ENCODE assay signal across 9 mouse cellular contexts in genomic region chr4:63410583-63410934, GRCm38 (mm10). TPM values are rescaled to one million over a fixed set of nuclear protein-coding genes. Genes with fewer than 3 reads are reported as not detected.
A peak's percentile ranks its signal among the peaks of the same experiment; 100 is the strongest.
DNase-seq lines count a peak whose midpoint lies in the region; ATAC-seq and TF ChIP-seq lines count a peak whose summit lies in the region.
"Had no signal": no experiment of that assay in that cellular context is flagged by ENCODE, and none has a peak within 500 bp of the region (broad histone marks: within the 10 kb centered on the region; RNA-seq: fewer than 3 reads in every experiment).

No protein-coding gene starts in this region.

- H3K4me1 ChIP-seq in kidney, embryonic 14.5 days (ENCODE audit: control insufficient read depth, insufficient read depth, low read length): peaks cover 17% of the 10 kb centered on the region
- H3K4me1 ChIP-seq in limb, embryonic 14.5 days (ENCODE audit: control insufficient read depth, insufficient read depth, low read length): peaks cover 20% of the 10 kb centered on the region
- H3K4me1 ChIP-seq in midbrain, embryonic 16.5 days (ENCODE audit: control insufficient read depth, insufficient read depth, low read length): peaks cover 18% of the 10 kb centered on the region
- H3K4me1 ChIP-seq in spleen, adult 2 months (ENCODE audit: control insufficient read depth, insufficient read depth, insufficient read length): peaks cover 23% of the 10 kb centered on the region

- under 1% methylated on average over 19 of the region's 19 CpGs for WGBS in kidney, embryonic 14.5 days
- 0% methylated on average over 19 of the region's 19 CpGs for WGBS in limb, embryonic 14.5 days
- under 1% methylated on average over 19 of the region's 19 CpGs for WGBS in midbrain, embryonic 16.5 days
- WGBS in spleen, adult 2 months: under 1% methylated on average over 19 of the region's 19 CpGs

- H3K9me3 ChIP-seq in kidney, embryonic 14.5 days (ENCODE audit: control insufficient read depth, low read length): no peaks in the 10 kb centered on the region
- no peaks in the 10 kb centered on the region for H3K9me3 ChIP-seq in limb, embryonic 14.5 days (ENCODE audit: control insufficient read depth, low read length)
- H3K9me3 ChIP-seq in midbrain, embryonic 16.5 days (replicated peaks; ENCODE audit: control insufficient read depth, low read length, poor library complexity, severe bottlenecking): no peaks in the 10 kb centered on the region

- TF ChIP-seq CTCF in C2C12 (IDR thresholded peaks at IDR 0.05; ENCODE audit: control insufficient read depth, insufficient read depth, insufficient read length): no peak
- TF ChIP-seq CTCF in brain, embryonic 14.5 days (IDR thresholded peaks at IDR 0.05; ENCODE audit: borderline replicate concordance, extremely low read depth, insufficient read depth, insufficient read length): no peak
- no peak for TF ChIP-seq CTCF in spleen, adult 2 months (IDR thresholded peaks at IDR 0.05; ENCODE audit: extremely low read depth, insufficient read depth, insufficient read length, insufficient replicate concordance)

- no peak overlapping the region for H3K27ac ChIP-seq in kidney, embryonic 14.5 days (ENCODE audit: low read depth, low read length)
- no peak overlapping the region for H3K27ac ChIP-seq in limb, embryonic 14.5 days (replicated peaks; ENCODE audit: low read depth, low read length)
- H3K27ac ChIP-seq in midbrain, embryonic 16.5 days (ENCODE audit: low read length): peak overlapping the region; percentile 49; the same call in 1 of the 2 replicates
- H3K27ac ChIP-seq in spleen, adult 2 months (ENCODE audit: insufficient read depth, low read length): peak overlapping the region; percentile 73

- H3K36me3 ChIP-seq in C2C12 (ENCODE audit: control insufficient read depth, insufficient read depth): no peaks in the 10 kb centered on the region
- no peaks in the 10 kb centered on the region for H3K36me3 ChIP-seq in kidney, embryonic 14.5 days (ENCODE audit: control insufficient read depth, insufficient read depth, low read length)
- H3K36me3 ChIP-seq in limb, embryonic 14.5 days (ENCODE audit: control insufficient read depth, insufficient read depth, low read length): 0 out of 2 replicates have a peak, but pooled peaks cover 1% of the 10 kb centered on the region
- H3K36me3 ChIP-seq in midbrain, embryonic 16.5 days (ENCODE audit: control insufficient read depth, insufficient read depth, low read length): no peaks in the 10 kb centered on the region
- no peaks in the 10 kb centered on the region for H3K36me3 ChIP-seq in spleen, adult 2 months (ENCODE audit: control insufficient read depth, insufficient read depth, low read length)
- H3K36me3 ChIP-seq: G1E had no signal

- ATAC-seq in erythroblast, adult 5-6 weeks (replicated peaks; ENCODE audit: low FRiP score, poor library complexity, severe bottlenecking): peak; percentile 83
- ATAC-seq in kidney, embryonic 14.5 days (ENCODE audit: low FRiP score, low TSS enrichment): peak; percentile 93
- peak; percentile 92 for ATAC-seq in limb, embryonic 14.5 days (ENCODE audit: low FRiP score, low read depth)
- ATAC-seq in midbrain, embryonic 16.5 days: peak; percentile 93

- no peaks in the 10 kb centered on the region for H3K27me3 ChIP-seq in C2C12 (ENCODE audit: control insufficient read depth, insufficient read depth, insufficient read length)
- H3K27me3 ChIP-seq in kidney, embryonic 14.5 days (ENCODE audit: control insufficient read depth, insufficient read depth, low read length): no peaks in the 10 kb centered on the region
- no peaks in the 10 kb centered on the region for H3K27me3 ChIP-seq in limb, embryonic 14.5 days (ENCODE audit: control insufficient read depth, insufficient read depth, low read length)
- H3K27me3 ChIP-seq in midbrain, embryonic 16.5 days (ENCODE audit: control insufficient read depth, insufficient read depth, low read depth, low read length): no peaks in the 10 kb centered on the region
- H3K27me3 ChIP-seq in spleen, adult 2 months (ENCODE audit: control insufficient read depth, insufficient read depth, low read length): no peaks in the 10 kb centered on the region

- 0 out of 2 replicates have a peak, but pooled peaks have one; percentile 19 for TF ChIP-seq POLR2A in brain, embryonic 14.5 days (IDR thresholded peaks at IDR 0.05; ENCODE audit: borderline replicate concordance, extremely low read depth, insufficient read depth, insufficient read length, poor library complexity, severe bottlenecking)
- no peak for TF ChIP-seq POLR2A in limb, embryonic 14.5 days (IDR thresholded peaks at IDR 0.05; ENCODE audit: borderline replicate concordance, extremely low read depth, insufficient read depth, insufficient read length)
- TF ChIP-seq POLR2A in spleen, adult 2 months (IDR thresholded peaks at IDR 0.05; ENCODE audit: low read depth, low read length): peak; percentile 22

- DNase-seq in brain, embryonic 14.5 days (ENCODE audit: low read depth): peak; percentile 98
- DNase-seq in heart, adult 9 months (ENCODE audit: low spot score in 2 of 2): peak; percentile 94 to 96
- peak; percentile 97 for DNase-seq in limb, embryonic 14.5 days (ENCODE audit: low spot score)
- peak; percentile 89 to 97 for DNase-seq in spleen, adult 2 months (ENCODE audit: low read depth in 1 of 2, low spot score in 2 of 2)

- no peaks in the 10 kb centered on the region for H3K79me2 ChIP-seq in C2C12 (ENCODE audit: control insufficient read depth, insufficient read depth)

- H3K4me2 ChIP-seq in kidney, embryonic 14.5 days (replicated peaks; ENCODE audit: low read depth, low read length): peak overlapping the region; percentile 98
- peak overlapping the region; percentile 96 for H3K4me2 ChIP-seq in limb, embryonic 14.5 days (replicated peaks; ENCODE audit: low read depth, low read length, severe bottlenecking)
- H3K4me2 ChIP-seq in midbrain, embryonic 16.5 days (ENCODE audit: low read length): peak overlapping the region; percentile 100

- H3K79me3 ChIP-seq in C2C12 (ENCODE audit: low read depth): no peaks in the 10 kb centered on the region

- H3K4me3 ChIP-seq in C2C12 (ENCODE audit: insufficient read depth, poor library complexity, severe bottlenecking): peak overlapping the region; percentile 29
- H3K4me3 ChIP-seq in kidney, embryonic 14.5 days (ENCODE audit: low read length): peak overlapping the region; percentile 62
- peak overlapping the region; percentile 55 for H3K4me3 ChIP-seq in limb, embryonic 14.5 days (replicated peaks; ENCODE audit: low read length)
- peak overlapping the region; percentile 59 for H3K4me3 ChIP-seq in midbrain, embryonic 16.5 days (ENCODE audit: low read depth, low read length)
- peak overlapping the region; percentile 85 for H3K4me3 ChIP-seq in spleen, adult 2 months (ENCODE audit: extremely low read depth, insufficient read depth, insufficient read length)

- H3ac ChIP-seq in C2C12 (ENCODE audit: control insufficient read depth, insufficient read length, low read depth): peak overlapping the region; percentile 44

- peak overlapping the region; percentile 54 for H3K9ac ChIP-seq in kidney, embryonic 14.5 days (ENCODE audit: low read depth, low read length)
- peak overlapping the region; percentile 50 for H3K9ac ChIP-seq in limb, embryonic 14.5 days (ENCODE audit: low read depth, low read length, severe bottlenecking)
- peak overlapping the region; percentile 73 for H3K9ac ChIP-seq in midbrain, embryonic 16.5 days (ENCODE audit: low read depth, low read length)

TF ChIP-seq in C2C12, 6 proteins besides CTCF, POLR2A, EP300 and RAD21:
- TF ChIP-seq USF1 (IDR thresholded peaks at IDR 0.05; ENCODE audit: low read depth) (no peak), CEBPB (IDR thresholded peaks at IDR 0.05; ENCODE audit: low read depth) (no peak), MAX (IDR thresholded peaks at IDR 0.05) (no peak), MYOG (IDR thresholded peaks at IDR 0.05; ENCODE audit: control insufficient read depth, extremely low read depth, insufficient read length) (no peak), FOSL1 (IDR thresholded peaks at IDR 0.05; ENCODE audit: insufficient read depth, low read length, poor library complexity, severe bottlenecking) (no peak), MYOD1 (IDR thresholded peaks at IDR 0.05; ENCODE audit: control insufficient read depth, insufficient read length, low read depth) (no peak)

RNA-seq across cellular contexts. Expression of gene Akna, which starts 7.4 kb away (rescaled TPM):
- polyA plus RNA-seq in C2C12 (2012; fragmentation: generic; extraction: Trizol): 1.3 TPM
- polyA plus RNA-seq in brain, embryonic 14.5 days (2012; rRNA removed): 7.7 and 9.1 TPM in 2 replicates
- 16.9 and 18.4 TPM in 2 replicates for total RNA-seq in erythroblast, adult 5-6 weeks (2015; ENCODE audit: low replicate concordance)
- 8.2 and 9.5 TPM in 2 replicates for total RNA-seq in erythroblast, adult 5-6 weeks (2017; ENCODE audit: low replicate concordance)
- polyA plus RNA-seq in kidney, embryonic 14.5 days (2014; fragmentation: Nextera tagmentation; extraction: Ambion mirVana): 4.1 and 7.3 TPM in 2 replicates
- polyA plus RNA-seq in limb, embryonic 14.5 days (2012; rRNA removed): 6.2 and 7.1 TPM in 2 replicates
- polyA plus RNA-seq in limb, embryonic 14.5 days (2014; fragmentation: Nextera tagmentation; extraction: Ambion mirVana): 5.4 and 7.0 TPM in 2 replicates
- 5.3 and 6.0 TPM in 2 replicates for polyA plus RNA-seq in midbrain, embryonic 16.5 days (2015; fragmentation: Nextera tagmentation; extraction: Ambion mirVana)
- polyA plus RNA-seq in spleen, adult 2 months (2012; rRNA removed): 94.1 and 100 TPM in 2 replicates

RNA-seq across cellular contexts. Expression of gene Orm2, which starts 48.3 kb away (rescaled TPM):
- polyA plus RNA-seq in C2C12 (2012; fragmentation: generic; extraction: Trizol): not detected
- not detected in 2 replicates for polyA plus RNA-seq in brain, embryonic 14.5 days (2012; rRNA removed)
- total RNA-seq in erythroblast, adult 5-6 weeks (2015; ENCODE audit: low replicate concordance): not detected in 2 replicates
- not detected in 2 replicates for total RNA-seq in erythroblast, adult 5-6 weeks (2017; ENCODE audit: low replicate concordance)
- not detected in 2 replicates for polyA plus RNA-seq in kidney, embryonic 14.5 days (2014; fragmentation: Nextera tagmentation; extraction: Ambion mirVana)
- not detected in 2 replicates for polyA plus RNA-seq in limb, embryonic 14.5 days (2012; rRNA removed)
- not detected in 2 replicates for polyA plus RNA-seq in limb, embryonic 14.5 days (2014; fragmentation: Nextera tagmentation; extraction: Ambion mirVana)
- not detected in 2 replicates for polyA plus RNA-seq in midbrain, embryonic 16.5 days (2015; fragmentation: Nextera tagmentation; extraction: Ambion mirVana)
- polyA plus RNA-seq in spleen, adult 2 months (2012; rRNA removed): not detected in 2 replicates
- total RNA-seq: G1E had no signal
- polyA plus RNA-seq: G1E had no signal

RNA-seq across cellular contexts. Expression of gene Orm3, which starts 54.6 kb away (rescaled TPM):
- polyA plus RNA-seq in C2C12 (2012; fragmentation: generic; extraction: Trizol): not detected
- polyA plus RNA-seq in brain, embryonic 14.5 days (2012; rRNA removed): not detected in 2 replicates
- not detected in 2 replicates for total RNA-seq in erythroblast, adult 5-6 weeks (2015; ENCODE audit: low replicate concordance)
- total RNA-seq in erythroblast, adult 5-6 weeks (2017; ENCODE audit: low replicate concordance): not detected in 2 replicates
- polyA plus RNA-seq in kidney, embryonic 14.5 days (2014; fragmentation: Nextera tagmentation; extraction: Ambion mirVana): not detected in 2 replicates
- polyA plus RNA-seq in limb, embryonic 14.5 days (2012; rRNA removed): not detected in 2 replicates
- polyA plus RNA-seq in limb, embryonic 14.5 days (2014; fragmentation: Nextera tagmentation; extraction: Ambion mirVana): not detected in 2 replicates
- not detected in 2 replicates for polyA plus RNA-seq in midbrain, embryonic 16.5 days (2015; fragmentation: Nextera tagmentation; extraction: Ambion mirVana)
- not detected in 2 replicates for polyA plus RNA-seq in spleen, adult 2 months (2012; rRNA removed)
- total RNA-seq: G1E had no signal
- polyA plus RNA-seq: G1E had no signal

Comparison
In these comparisons a context has a peak if more than half of its experiments do, and no peak if none do; other contexts are left out.
1. H3K4me3 ChIP-seq: peak in every context shown above with its lines; median percentile 85 in spleen, adult 2 months; 62 in kidney, embryonic 14.5 days; 59 in midbrain, embryonic 16.5 days; 55 in limb, embryonic 14.5 days; 29 in C2C12.
2. H3K27ac ChIP-seq: peak in midbrain, embryonic 16.5 days (single experiment) and spleen, adult 2 months (single experiment); none in kidney, embryonic 14.5 days (single experiment) and limb, embryonic 14.5 days (single experiment).
3. Peak in every context shown above with its lines, with median percentiles within 50 percentile points of each other: DNase-seq, ATAC-seq, H3K4me2 ChIP-seq and H3K9ac ChIP-seq.